Mouse (Mus musculus) v-Abl transformed pro-B cells (cell line): ENCODE measurements around the gene Idnk.

Experiments
- in situ Hi-C, 2 experiments: fragments of 400-800 bp; cut with MboI; formaldehyde crosslinking; loops; one replicate each; pipeline ENCODE4 v1.15.1; 2025; ENCODE audit not compliant: unreplicated experiment in 2 of 2

Idnk gene

GRCm38 (mm10) chr13:58131692-58132091 lies 25.8 kb upstream of the Idnk start:
- in situ Hi-C loops = no loop called here

GRCm38 (mm10) chr13:58146603-58147002 lies 10.8 kb upstream of the Idnk start:
- in situ Hi-C loops = loop anchor here in 1 of 2 experiments (5.0 kb wide), 1 partner anchor 441 kb away; no protein-coding TSS in a partner anchor

GRCm38 (mm10) chr13:58147760-58148159 lies 9.7 kb upstream of the Idnk start:
- in situ Hi-C loops = loop anchor here in 1 of 2 experiments (5.0 kb wide), 1 partner anchor 440 kb away; no protein-coding TSS in a partner anchor

- in situ Hi-C loops = loop anchor here in 1 of 2 experiments (5.0 kb wide), 1 partner anchor 439 kb away; no protein-coding TSS in a partner anchor
Observed at GRCm38 (mm10) chr13:58148256-58148831, 9.1 kb upstream of the Idnk start.

- in situ Hi-C loops = loop anchor here in 1 of 2 experiments (5.0 kb wide), 1 partner anchor 438 kb away; no protein-coding TSS in a partner anchor
Observed at GRCm38 (mm10) chr13:58149033-58149558, 8.4 kb upstream of the Idnk start.

- in situ Hi-C loops = loop anchor here (5.0 to 25.0 kb wide), 3 partner anchors 438 to 1663 kb away; partner anchors contain the start of genes Gm49354 (in 1 of the 2) and Tut7 (in 1 of the 2)
Observed at GRCm38 (mm10) chr13:58149629-58150028, 7.8 kb upstream of the Idnk start.

- in situ Hi-C loops = loop anchor here (25.0 kb wide), 2 partner anchors 1637 to 1662 kb away; partner anchors contain the start of genes Gm49354 (in 1 of the 2) and Tut7 (in 1 of the 2)
Observed at GRCm38 (mm10) chr13:58150442-58150841, 7.0 kb upstream of the Idnk start.

- in situ Hi-C loops = loop anchor here (5.0 to 25.0 kb wide), 4 partner anchors 231 to 1656 kb away; partner anchors contain the start of genes 2210016F16Rik (in 2 of the 2), Gm49354 (in 1 of the 2) and Tut7 (in 1 of the 2)
Observed at GRCm38 (mm10) chr13:58156031-58156430, 1.4 kb upstream of the Idnk start.

- in situ Hi-C loops = loop anchor here (5.0 to 25.0 kb wide), 4 partner anchors 230 to 1655 kb away; partner anchors contain the start of genes 2210016F16Rik (in 2 of the 2), Gm49354 (in 1 of the 2) and Tut7 (in 1 of the 2)
Observed at GRCm38 (mm10) chr13:58157036-58157435, 413 bp upstream of the Idnk start.

GRCm38 (mm10) chr13:58158099-58158912 lies 857 bp downstream of the Idnk start:
- in situ Hi-C loops = loop anchor here (5.0 to 25.0 kb wide), 4 partner anchors 229 to 1654 kb away; partner anchors contain the start of genes 2210016F16Rik (in 2 of the 2), Gm49354 (in 1 of the 2) and Tut7 (in 1 of the 2)

- in situ Hi-C loops = loop anchor here (25.0 kb wide), 2 partner anchors 1627 to 1652 kb away; partner anchors contain the start of genes Gm49354 (in 1 of the 2) and Tut7 (in 1 of the 2)
Observed at GRCm38 (mm10) chr13:58160761-58161160, 3.3 kb downstream of the Idnk start.

- in situ Hi-C loops = loop anchor here (25.0 kb wide), 2 partner anchors 1624 to 1649 kb away; partner anchors contain the start of genes Gm49354 (in 1 of the 2) and Tut7 (in 1 of the 2)
Observed at GRCm38 (mm10) chr13:58163343-58163742, 5.9 kb downstream of the Idnk start.

- in situ Hi-C loops = loop anchor here (25.0 kb wide), 2 partner anchors 1619 to 1644 kb away; partner anchors contain the start of genes Gm49354 (in 1 of the 2) and Tut7 (in 1 of the 2)
Observed at GRCm38 (mm10) chr13:58168119-58168518, 10.7 kb downstream of the Idnk start.

- in situ Hi-C loops = no loop called here
Observed at GRCm38 (mm10) chr13:58176105-58176504, 18.7 kb downstream of the Idnk start.

GRCm38 (mm10) chr13:58177511-58178208 lies 20.2 kb downstream of the Idnk start:
- in situ Hi-C loops = no loop called here

GRCm38 (mm10) chr13:58181607-58182551 lies 24.4 kb downstream of the Idnk start:
- in situ Hi-C loops = no loop called here

- in situ Hi-C loops = no loop called here
Observed at GRCm38 (mm10) chr13:58184111-58184510, 26.7 kb downstream of the Idnk start.

GRCm38 (mm10) chr13:58186281-58186680 lies 28.8 kb downstream of the Idnk start:
- in situ Hi-C loops = loop anchor here (5.0 kb wide), 1 partner anchor 46 kb away; no protein-coding TSS in a partner anchor
